Mouse (Mus musculus) kidney, postnatal 10 days (tissue): ENCODE measurements around the gene Elovl5.
A peak's percentile ranks its signal among the peaks of the same experiment; 100 is the strongest.

Source experiments
- DNase-seq: peaks from one replicate; pipeline ENCODE4 v3.0.0; 2021; ENCODE audit warnings: mixed read lengths

Elovl5 gene

DNA sequence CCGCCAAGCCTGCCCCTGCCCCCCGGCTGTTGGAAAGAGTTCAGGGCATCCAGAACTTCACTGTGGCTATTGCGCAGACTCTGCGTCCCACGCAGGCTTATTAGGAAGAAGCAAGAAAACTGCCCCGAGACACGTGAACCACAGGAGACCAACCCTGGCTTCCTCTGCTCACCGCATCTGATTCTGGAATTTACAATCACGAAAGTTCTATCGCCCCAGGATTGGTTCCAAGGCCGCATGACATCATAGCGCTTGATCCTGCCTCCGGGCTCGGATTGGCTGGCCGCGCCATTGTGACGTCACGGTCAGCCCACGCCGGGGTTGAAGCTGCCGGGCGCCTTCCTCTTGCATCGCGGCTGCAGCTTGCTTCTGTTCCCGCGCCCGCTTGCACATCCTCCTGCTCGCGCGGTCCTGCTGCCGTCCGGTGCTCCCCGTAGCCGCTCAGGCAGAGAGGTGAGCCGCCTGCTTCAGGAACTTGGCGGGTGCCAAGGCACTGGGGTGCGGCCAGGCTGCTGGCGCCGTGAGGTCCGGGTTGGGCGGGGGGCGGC lies at the start of gene Elovl5:
Gene Elovl5, plus strand, starts transcription at position 291 of the 548 bp plus-strand sequence.
- DNase-seq, result peak; percentile 98

DNA sequence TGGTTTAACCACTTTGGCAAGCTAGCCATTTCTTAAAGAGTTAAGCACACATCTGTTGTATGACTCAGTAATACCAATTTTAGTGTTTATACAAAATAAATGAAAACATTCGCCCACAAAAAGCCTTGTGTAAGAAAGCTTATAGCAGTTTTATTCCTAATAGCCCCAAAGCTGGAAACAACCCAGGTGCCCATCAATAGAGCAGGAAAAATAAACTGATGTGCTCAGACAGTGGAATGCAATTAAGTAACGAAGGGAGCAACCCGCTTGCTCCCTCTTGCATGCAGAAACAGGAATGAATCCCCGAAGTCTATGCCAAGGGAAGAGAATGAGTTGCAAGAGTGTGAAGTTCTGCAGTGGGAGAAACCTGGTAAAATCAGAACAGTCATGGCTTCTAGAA lies 25.7 kb upstream of the Elovl5 start:
- no peak for DNase-seq

DNA sequence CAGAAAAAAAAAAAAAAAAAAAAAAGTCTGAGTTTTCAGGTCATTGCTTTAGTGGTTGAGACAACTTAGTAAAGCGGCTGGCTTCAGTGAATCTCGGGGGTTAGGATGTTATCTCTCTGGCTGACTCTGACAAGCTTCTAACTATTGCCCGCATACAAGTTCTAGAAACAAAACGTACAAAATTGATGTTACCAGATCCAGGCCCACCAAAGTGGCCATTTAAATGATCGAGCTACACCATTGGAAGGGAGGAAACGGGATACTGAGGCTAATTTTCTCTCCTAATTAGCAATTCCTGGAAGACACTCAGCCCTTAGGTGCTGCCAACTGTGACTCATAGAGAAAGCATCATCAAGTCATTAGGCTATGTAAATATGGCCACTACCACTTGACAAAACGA lies 18.6 kb upstream of the Elovl5 start:
- DNase-seq, result no peak

DNA sequence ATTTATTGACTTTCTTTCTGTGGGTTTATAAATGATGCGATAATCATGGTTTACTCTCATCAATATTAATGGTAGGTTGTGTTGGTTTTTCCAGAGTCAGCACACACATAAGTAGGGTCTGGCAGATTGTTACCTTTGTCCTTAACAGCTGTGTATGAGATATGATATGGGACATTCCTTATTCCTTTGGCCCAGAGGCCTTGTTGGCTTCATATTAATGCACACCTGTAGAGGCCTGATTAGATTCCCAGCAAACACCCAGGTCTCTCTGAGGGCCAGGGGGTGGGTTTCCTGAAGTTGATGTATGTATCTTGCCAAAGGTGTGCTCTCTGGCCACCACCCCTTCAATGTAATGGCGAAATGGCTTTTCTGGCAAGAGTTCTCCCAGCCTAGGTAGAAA lies 13.0 kb upstream of the Elovl5 start:
- DNase-seq, result no peak

DNA sequence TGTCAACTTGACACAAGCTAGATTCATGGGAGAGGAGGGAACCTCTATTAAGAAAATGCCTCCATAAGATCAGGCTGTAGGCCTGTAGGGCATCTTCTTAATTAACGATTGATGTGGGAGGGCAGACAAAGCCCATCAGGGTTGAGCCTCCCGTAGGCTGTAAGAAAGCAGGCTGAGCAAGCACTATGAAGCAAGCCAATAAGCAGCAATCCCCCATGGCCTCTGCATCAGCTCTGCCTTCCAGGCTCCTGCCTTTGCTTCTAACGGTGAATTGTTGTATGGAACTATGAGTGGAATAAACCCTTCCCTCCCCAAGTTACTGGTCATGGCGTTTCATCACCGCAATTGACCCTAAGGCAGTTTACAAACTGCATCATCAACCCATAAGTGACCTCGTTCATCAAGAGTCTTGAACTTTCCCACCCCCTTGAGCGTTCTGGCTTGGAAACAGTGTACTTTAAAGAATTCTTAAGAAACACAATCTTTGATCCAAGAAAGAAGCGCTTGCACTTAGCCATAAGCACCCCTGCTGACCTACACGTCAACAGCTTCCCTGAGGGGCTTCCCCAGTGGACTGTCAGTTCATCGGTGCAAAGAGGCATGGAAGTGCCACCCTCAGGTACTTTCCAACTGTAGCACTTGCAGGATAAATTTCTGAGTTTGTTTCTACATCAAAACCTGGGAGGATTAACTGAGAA lies 7.4 kb upstream of the Elovl5 start:
- DNase-seq, result peak; percentile 34

DNA sequence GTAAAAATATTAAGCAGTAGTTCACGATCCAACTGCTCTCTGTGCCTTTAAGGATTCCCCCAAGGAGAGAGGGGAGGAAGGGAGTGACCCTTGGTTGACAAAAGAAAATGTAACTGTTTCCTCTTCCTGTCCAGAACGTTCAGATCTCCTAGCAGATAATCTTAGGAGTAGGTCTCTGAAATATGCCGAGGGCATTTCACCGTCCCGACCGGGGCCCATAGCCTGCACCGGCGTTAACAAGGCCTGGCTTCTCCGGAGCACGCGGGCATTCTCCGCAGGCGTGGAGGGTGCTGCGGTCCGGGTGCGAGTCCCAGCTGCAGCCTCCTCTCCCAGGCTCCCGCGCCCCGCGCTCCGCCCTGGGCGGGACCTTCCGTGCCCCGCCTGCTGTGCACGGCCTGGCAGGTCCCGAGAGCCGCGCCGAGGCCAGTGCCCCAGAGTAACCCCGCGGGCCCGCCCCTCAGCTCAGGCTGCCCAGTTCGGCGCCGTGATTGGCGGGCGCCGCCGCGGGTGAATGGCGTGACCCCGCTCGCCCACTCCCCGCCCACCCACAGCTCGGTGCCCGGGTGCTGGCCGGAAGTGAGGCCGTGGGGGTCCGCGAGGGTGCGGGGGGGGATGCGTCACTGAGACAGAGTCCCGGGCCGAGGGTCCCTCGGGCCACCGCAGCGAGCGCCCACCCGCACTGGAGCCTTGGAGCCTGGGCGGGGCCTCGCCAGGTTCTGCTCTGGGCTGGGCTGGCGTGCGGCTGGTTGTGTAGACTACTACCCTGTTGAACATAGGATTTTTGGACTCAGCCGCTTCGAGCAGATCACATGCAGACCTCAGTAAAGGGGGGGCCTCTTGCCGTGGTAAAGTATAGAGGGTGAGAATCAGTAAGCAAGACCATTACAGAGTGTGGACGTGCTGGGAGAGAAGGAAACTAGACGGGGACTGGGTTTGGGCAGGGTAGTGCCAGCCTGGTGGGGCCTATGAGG lies 6.6 kb upstream of the Elovl5 start:
- peak; percentile 97 for DNase-seq

DNA sequence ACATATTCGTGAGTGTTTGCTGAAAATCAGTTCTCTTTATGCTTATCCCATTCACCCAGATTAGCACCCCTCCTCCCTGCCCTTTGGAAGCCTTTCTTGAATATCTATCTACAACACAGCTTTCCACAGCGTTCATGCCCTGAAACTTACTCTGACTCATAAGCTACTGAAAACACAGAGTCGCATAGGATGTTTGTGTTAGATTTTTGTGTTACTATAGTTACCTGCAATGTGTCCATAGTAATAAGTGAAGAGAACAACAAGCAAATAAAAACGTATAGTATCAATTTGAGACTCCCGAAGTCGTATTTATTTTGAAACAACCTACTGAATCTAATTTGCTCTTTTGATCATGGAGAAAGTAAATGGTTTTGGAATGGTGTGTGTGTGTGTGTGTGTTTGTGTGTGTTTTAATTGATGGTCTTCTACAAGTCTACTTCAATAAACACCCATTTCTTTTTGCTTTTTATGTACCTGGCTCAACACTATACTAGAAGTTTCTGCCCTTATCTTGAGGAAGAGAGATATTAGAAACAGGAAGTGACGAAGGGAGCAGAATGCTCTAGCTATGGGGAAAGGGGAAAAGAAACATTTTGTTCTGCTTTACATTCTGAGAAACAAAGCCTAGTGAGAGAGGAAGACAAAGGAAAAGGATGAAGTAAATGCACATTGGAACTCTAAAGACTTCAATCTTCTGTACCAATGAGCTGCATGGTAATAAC lies 5.5 kb upstream of the Elovl5 start:
- DNase-seq, result no peak

DNA sequence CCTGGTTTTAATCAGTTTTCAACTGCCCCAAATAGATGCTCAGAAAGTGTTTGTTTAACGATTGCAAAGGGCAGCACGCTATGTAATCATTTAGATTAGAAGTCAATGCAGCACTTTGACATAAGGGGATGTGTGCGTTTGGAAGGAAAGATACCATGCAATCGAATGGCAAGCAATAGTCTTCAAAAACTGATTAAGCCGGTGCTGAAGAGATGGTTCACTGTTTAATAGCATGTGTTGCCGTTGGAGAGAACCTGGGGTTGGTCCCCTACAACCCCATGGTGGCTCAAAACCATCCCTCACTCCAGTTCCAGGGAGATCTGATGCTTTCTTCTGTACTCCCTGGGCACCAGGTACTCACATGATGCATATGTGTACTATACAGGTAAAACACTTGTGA lies 4.9 kb upstream of the Elovl5 start:
- no peak for DNase-seq

DNA sequence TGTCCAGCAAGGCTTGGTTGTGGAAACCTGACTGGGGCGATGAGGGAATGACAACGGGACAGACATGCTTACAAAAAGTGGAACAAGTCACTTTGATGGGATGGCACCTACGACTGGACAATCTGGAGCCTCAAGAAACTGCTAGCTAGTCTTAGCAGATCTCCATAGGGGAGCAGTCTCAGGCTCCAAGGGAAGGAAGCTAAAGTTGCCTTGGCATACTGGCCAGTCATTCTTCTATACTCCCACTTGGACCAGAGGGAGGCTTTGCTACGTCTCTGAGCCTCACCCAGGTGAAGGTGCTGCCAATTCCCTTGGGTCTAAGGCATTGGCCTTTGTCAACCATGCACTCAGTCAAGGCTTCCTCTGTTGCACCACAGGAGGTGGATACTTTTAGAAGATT lies 2.5 kb upstream of the Elovl5 start:
- no peak for DNase-seq

DNA sequence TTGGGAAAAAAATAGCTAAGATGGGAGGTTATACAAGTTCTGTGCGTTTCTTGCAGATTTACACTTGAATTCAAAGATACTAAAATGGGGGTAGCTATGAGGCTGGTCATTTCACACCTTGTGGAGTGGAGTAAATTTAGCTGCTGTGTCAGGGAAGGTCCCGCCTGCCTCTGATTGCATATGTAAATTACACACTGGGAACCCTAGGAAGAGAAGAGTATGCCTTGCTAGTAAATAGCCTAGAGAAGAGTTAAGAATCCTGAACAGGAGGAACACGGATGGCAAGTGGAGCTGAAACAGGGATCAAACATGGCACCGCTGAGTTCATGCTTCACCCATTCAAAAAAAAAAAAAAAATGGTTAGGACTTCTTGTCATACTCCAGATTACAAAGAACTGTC lies 1.4 kb upstream of the Elovl5 start:
- DNase-seq, result no peak

DNA sequence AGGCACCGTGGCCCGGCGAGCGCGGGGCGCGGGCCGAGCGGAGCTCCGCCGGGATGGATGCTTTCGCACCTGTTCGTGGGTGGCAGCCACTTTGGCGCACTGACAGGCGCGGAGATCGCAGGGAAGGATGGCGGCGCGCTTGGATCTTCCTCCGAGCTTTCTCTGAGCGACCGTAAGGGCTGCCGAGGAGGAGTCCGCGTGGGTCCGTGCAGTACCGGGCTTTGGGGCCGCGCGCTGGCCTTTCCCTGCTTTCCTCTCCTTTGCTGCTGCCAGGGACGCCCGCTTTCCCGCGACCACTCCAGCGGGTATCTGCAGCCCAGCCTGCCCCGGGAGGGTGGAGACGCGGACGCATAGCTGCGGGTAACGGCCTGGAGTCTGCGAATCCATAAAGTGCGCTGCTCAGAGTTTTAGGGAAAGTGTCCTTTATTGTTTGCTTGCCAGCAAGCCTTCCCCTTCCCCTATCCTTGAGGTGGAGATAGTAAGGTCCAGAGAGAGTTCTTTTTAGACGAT lies 513 bp downstream of the Elovl5 start:
- DNase-seq, result peak; percentile 57

DNA sequence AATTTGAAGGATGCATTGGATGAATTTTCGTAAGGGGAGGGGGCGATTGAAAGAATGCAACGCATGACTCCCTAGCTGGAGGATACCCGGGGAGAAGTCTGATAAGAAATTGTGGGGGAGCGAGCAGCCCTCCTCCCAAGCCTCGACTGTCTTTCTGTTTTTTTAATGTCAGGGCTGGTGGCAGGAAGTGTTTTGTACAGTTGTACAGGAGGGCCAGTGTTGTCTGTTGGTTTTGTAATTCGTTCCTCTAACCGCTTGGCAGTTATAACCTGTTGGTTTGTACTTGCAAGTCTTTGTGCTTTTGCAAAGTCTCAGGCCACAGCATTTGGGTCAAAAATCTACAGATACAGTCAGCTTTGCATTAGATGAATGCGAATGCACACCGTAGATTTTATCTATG lies 1.0 kb downstream of the Elovl5 start:
- no peak for DNase-seq

DNA sequence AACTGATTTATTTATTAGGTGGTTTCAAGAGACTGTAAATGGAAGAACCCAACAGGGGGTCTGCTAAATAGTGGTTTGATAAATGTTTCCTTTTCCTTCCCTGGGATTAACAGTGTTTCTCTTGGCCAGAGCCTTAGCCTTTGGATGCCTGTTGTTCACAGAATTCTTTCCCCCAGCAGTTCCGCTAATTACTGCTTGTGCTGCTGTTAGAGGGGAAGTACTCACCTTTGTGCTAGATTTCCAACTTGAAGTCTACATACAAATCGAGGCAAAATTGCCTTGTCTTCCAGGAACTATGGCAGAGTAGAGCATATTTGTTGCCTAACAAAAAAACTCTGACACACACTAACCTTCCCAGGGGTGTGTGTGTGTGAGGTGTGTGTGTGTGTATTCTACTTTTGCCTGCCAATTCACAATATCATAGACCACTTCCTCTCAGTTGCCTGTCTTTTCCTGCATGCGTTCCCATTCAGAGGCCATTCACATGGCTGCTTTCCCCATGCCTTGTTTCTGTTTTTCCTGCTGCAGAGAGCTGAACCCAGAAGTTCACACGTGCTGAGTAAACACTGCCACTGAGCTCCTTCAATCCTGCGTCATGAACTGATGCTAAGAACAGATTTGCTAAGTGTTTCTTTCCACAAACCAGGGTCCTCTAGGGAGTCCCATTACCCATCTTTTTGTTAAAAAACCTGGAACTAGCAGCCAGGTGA lies 2.0 kb downstream of the Elovl5 start:
- DNase-seq, result no peak

DNA sequence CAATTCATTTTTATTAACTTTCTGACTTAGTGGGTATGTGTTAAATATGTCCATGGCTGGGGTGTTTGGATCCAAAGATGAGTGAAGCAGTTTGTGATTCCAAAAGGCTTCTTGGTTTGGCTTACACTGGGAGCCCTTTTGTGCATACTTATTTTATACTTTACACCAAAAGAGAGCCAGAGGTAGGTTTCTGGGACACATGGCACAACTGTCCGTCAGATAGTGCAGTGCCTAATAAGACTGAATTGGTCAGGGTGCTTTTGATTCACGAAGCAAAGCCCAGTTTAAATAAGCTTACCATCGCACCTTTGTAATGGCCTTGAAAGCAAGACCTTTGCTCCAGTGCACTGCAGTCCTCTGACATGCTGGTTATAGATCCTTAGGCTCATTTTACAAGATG lies 3.3 kb downstream of the Elovl5 start:
- no peak for DNase-seq

DNA sequence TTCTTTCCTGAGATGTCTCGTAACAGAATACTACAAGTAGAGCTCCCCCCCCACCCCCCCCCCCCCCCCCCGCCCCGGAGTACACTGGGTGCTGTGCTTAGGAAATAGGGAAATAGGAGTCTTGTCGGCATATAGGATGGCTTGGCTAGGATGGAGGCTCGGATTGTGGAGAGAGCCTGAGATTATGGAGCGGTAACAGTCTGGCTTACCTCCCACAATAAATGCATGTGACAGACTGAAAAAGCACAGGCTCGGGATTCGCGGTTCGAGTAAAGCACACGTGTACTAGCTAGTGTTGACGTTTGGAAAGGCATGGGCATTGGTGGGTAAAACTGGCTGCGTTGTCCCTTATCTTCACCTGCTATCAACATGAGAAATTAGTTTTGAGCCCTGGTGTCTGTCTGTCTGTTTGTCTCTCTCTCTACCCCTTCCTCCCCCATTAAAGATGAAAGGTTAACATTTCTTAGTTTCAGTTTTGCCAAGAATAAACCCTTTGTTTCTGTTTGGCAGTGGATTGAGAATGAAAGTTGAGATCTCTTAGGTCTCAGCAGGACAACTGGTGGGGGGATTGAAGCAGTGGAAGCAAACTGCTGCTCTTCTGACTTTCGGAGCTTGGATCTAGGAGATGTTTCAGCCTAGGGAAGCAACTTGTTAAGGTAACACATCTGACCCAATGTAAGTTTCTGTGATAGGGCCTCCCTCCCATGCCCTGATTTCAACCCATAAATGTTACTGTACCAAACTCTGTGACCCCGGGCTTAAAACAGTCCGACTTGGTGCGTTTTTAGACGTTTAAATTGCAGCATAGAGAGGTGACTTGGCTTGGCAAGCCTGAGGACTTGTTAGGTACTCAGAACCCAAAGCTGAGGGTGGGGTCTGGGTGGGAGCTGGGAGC lies 4.4 kb downstream of the Elovl5 start:
- DNase-seq, result no peak

DNA sequence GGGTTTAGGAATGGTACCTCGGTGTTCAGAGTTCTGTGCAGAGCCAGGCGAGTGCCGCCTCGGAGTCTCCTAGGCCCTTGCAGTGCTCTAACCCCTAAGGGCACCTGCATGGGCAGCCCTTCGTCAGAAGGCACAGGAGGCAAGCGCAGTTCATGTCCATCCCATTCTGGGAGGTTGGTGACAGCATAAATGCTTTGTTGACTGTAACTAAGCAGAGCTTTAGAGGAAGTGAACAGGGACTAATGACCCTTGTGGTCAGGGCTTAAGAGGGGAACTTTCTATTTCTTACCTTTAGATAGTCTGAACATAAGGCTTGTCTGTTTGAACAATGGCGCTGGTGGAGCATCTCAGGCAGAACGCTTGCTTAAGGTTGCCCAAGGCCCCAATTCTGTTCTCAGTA lies 6.6 kb downstream of the Elovl5 start:
- no peak for DNase-seq

DNA sequence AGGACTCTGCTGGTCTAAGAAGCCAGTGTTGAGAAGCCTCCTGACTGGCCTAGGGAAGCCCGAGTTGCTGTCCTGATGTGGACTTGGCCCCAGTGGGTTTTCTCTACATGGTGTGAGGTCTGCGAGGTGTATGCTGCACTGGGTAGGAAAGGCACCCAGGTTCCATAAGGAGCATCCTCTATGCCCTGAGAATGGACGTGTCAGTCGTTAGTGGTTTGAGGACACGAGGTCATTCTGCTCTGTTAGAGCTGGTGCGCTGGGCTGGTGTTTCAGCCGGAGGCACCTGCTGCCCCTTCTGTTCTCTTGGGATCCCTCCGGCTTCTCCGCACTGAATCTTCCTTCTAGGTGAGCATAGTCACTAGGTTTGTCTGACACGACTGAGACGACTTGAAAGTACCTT lies 7.0 kb downstream of the Elovl5 start:
- DNase-seq, result no peak

DNA sequence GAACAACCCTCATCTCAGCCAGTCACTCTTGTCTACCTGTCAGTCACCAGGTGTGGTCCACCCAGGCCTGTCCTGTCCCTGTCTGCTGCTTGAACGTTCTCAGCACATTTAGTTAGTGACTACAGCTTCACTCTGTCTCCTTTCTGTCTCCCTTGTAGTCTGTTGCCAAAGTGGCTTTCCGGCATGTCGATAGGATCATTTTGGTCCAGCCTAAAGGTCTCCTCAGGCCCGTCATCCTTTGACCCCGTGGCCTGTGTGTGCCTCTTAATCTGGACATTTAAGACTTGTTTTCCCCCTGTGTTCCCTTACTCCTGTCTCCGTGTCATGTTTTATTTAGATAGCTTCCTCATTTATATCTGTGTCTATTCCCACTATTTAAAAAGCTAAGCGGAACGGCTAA lies 9.0 kb downstream of the Elovl5 start:
- DNase-seq, result no peak

DNA sequence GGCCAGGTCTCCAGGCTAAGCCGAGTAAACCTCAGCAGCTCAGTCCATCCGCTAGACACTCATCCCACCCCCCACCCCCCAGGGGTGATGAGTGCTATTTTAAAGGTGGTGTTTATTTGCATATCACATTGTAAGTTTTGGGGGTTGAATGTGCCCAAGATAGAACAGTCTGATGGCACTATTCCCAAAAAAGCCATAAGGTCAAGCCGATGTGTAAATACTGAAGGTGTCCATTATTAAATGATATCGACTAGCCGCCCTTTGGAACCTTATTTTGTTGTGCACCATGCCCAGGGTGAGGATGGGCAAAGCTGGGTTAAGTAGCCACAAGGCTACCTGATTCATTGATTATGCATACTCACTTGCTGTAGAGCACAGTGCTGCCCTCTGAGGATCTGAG lies 9.7 kb downstream of the Elovl5 start:
- no peak for DNase-seq

DNA sequence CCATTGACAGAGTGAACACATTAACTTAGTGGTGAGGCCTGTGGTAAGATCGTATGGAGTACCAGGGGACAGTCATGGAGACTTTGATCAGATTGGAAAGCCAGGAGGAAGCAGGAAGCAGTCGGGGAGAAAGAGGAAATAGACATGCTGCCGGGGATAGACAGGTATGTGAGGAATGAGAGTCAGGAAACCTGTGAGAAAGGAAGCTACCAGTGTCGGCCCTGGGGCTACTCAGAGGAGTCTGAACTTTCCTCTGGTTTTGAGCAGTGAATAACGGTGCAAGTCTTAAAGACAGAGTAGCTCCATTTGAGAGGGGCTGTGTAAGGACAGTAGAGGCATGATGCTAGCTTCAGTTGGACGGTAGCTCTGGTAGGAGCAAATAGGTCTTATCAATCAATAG lies 10.3 kb downstream of the Elovl5 start:
- DNase-seq, result no peak

DNA sequence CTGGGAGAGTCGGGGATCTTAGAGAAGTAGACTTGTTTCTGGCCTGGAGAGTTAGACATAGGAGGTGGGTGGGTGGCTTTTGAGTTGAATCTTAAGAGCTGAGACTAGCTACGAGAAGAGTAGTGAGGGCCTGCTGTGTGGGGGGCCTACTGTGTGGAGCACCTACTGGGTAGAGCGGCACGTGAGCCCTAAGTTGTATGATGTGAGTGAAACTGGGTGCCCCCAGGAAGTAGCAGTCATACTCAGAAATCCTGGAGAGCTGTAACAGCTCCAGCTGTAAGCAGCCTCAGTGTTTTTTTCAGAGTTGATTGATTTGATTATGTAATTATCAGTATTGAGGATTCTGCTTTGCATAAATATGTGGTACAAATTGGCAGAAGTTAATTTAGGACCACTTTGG lies 11.6 kb downstream of the Elovl5 start:
- DNase-seq, result no peak
